Mouse (Mus musculus) heart, adult 18-20 months (tissue): ENCODE results near the gene Plcl2. TPM values are rescaled to one million over a fixed set of nuclear protein-coding genes. Genes with fewer than 3 reads are reported as not detected.

Experiments
- DNase-seq, 2 experiments: peaks; one replicate each; pipeline ENCODE4 v3.0.0; 2021 to 2022; ENCODE audit warnings: mixed read lengths in 1 of 2
- long read RNA-seq, 2 experiments: library from polyadenylated mRNA; stranded (forward); transcript quantifications; one replicate each; pipeline ENCODE4 v2.0.0; 2021
- total RNA-seq, 2 experiments: library from RNA; stranded (reverse); gene quantifications; 2 replicates each; pipeline ENCODE4 v1.2.3; 2021

Plcl2 gene
- 1 to 10 TPM; 8.7 to 9.1 TPM for total RNA-seq
- long read RNA-seq, experiment 1, full-length matches to known transcripts, result 6 of 18 reads
- long read RNA-seq, experiment 1, partial matches to known transcripts, result 2 of 18 reads
- long read RNA-seq, experiment 1, other reads (novel, unspliced or antisense), result 10 of 18 reads
- long read RNA-seq, experiment 2, full-length matches to known transcripts, result 2 of 8 reads
- long read RNA-seq, experiment 2, partial matches to known transcripts, result 1 of 8 reads
- long read RNA-seq, experiment 2, other reads (novel, unspliced or antisense), result 5 of 8 reads

- peak; percentile 64 to 73 for DNase-seq
These were observed at the start of gene Plcl2 for GRCm38 (mm10) chr17:50509251-50510104. Plcl2 (plus strand) TSS chr17:50509403.

DNA sequence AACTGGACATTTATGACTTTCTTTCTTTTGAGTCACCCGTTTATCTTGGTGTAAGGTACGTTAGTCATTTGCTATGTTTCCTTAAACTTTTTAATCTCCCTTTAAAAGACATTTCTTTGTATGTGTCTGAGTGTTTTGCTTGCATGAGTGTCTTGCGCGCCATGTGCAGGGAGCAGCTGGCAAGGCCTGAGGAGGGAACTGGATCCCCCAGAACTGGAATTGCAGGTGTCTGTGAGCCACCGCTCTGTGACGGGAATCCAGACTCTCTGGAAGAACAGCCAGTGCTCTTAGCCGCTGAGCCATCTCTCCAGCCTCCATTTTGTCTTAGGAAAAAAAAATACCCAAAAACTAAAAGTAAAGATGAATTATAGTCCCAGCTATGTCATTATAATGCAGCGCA lies 48.9 kb upstream of the Plcl2 start:
- no peak for DNase-seq

DNA sequence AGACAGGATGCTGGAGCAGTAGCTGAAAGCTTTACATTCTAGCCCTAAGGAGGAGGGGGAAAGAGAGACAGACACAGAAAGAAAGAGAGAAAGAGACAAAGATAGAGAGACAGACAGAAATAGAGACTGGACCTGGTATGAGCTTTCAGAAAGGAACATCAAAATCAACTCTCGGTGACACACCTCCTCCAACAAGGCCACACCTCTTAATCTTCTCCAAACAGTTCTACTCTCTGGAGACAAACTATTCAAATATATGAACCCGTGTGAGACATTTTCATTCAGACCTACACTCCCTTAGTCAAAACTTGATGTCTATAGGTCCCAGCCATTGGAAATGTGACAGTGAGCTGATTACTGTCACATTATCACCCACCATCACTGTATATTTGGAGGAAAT lies 41.8 kb upstream of the Plcl2 start:
- no peak for DNase-seq

DNA sequence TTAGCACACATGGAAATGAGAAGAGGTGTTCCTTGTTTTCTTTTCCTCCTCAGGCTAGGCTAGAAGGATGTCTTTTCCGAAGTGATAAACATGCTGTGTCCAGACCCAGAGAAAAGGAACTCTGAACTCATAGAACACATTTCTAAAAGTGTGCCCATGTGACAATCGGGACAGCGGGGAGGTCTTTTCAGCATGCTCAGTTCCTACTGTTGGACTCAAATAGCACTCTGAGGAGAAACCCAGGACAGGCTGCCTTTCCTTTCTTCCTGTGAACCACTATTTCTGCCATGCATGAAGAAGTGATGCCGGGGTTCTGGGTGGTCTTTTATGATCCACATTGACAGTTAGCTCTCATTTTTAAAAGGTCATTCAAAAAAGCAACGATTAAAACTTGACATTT lies 40.1 kb upstream of the Plcl2 start:
- no peak for DNase-seq

- DNase-seq, result peak; percentile 46 to 60
These were observed 39.4 kb upstream of the Plcl2 start for GRCm38 (mm10) chr17:50469543-50470431.

DNA sequence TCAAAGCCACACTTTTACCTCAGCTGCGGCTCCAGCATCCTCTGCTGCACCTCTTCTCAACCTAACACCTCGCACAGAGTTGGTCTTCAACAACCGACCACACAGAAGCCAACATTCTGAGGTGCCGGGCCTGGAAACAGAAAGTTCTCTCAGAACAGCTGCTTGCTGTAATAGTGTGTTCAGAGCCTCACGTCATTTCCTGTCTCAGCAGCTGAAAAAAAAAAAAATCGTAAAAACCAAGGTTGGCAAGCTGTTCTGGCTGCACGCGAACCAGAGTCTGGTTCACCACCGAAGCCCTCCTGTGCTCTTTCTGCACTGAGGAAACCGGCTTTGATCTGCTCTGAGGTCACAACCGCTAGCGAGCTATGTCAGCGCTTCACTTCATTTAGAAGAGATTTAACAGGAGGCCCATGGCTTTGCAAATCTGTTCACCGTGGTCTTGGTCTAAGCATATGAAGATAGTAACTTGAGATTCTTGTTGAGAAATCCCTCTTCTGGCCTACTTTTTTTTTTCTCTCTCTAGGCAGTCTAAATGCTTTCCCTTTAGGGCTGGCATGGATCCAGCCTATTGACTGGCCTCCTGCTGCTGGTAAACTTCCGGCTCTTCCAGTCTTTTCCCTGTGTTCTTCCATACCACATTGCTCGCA lies 38.6 kb upstream of the Plcl2 start:
- DNase-seq, result peak; percentile 75 to 76

- peak; percentile 28 to 62 for DNase-seq
These were observed 38.0 kb upstream of the Plcl2 start for GRCm38 (mm10) chr17:50471230-50471629.

DNA sequence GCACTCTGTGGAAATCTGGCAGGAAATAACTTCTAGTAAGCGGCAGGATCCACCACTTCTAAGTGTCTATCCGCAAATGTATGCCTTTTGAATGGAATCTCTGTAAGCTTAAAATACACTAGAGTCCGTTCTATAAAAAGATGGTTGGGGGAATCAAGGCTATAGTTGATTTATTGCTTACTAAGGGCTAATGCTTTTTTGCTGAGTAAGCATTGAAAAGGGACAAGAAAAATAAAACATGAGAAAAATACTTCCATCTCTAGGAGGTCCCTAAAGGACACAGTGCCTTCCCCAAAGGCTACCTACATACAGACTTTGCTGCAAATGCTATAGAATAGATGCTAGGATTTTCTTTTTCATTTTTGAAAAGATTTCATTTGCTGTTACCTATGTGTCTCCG lies 31.9 kb upstream of the Plcl2 start:
- no peak for DNase-seq

GRCm38 (mm10) chr17:50480867-50481266 lies 28.3 kb upstream of the Plcl2 start:
- no peak for DNase-seq

GRCm38 (mm10) chr17:50483700-50484099 lies 25.5 kb upstream of the Plcl2 start:
- no peak for DNase-seq

DNA sequence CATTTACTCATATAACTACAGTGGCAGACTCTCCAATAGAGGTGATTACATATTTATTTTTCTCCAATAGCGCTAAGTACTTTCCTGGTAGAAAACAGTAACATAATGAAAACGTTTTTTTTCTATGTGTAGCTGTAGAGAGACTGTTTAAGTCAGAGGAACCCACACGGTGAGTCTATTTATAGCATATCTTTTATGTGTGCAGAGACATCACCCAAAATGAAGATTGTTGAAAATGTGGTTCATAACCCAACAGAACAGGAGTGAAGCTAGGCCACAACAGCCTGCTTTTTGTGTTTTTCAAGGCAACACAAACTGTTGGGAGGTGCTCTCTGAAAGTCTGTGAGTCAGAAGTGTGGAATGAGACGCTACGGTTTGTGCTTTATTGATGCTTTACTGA lies 24.2 kb upstream of the Plcl2 start:
- DNase-seq, result no peak

- DNase-seq, result no peak
These were observed 22.1 kb upstream of the Plcl2 start for GRCm38 (mm10) chr17:50487058-50487618.

- no peak for DNase-seq
These were observed 21.5 kb upstream of the Plcl2 start for GRCm38 (mm10) chr17:50487670-50488069.

DNA sequence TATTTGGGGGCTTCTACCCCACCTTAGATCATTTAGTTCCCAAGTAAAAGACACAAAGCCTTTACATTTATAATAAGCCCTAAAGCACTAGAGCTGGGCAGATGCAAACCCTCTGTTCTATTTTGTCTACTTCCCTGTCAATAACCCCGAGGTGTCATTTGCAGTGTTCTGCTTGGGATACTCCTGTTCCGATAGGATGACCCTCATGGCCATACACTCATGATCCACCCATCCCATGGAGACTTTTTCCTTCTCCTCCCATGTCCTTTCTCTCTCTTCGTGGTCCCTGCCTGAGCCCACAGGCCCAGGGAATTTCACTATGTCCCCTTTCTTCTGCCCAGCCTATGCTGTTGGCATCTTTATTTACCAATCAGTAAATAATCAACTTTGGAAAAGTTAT lies 20.8 kb upstream of the Plcl2 start:
- DNase-seq, result no peak

DNA sequence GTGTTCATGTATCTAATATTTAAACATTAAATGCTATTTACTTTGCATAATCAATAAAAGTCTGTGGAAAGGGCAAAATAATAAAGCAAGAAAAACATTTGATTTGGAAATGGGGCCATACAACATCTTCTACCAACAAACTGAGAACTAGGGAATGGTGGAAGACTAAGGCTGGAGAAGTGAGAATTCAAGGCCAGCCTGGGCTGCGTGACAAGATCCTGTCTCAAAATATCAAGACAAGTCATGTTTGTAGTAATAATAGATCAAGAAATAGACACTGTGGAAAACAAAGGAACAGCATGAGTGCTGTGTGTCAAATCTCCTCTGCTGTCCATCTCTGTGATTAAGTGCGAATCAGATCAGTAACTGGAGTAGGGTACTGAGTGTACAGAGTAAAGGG lies 20.3 kb upstream of the Plcl2 start:
- no peak for DNase-seq

DNA sequence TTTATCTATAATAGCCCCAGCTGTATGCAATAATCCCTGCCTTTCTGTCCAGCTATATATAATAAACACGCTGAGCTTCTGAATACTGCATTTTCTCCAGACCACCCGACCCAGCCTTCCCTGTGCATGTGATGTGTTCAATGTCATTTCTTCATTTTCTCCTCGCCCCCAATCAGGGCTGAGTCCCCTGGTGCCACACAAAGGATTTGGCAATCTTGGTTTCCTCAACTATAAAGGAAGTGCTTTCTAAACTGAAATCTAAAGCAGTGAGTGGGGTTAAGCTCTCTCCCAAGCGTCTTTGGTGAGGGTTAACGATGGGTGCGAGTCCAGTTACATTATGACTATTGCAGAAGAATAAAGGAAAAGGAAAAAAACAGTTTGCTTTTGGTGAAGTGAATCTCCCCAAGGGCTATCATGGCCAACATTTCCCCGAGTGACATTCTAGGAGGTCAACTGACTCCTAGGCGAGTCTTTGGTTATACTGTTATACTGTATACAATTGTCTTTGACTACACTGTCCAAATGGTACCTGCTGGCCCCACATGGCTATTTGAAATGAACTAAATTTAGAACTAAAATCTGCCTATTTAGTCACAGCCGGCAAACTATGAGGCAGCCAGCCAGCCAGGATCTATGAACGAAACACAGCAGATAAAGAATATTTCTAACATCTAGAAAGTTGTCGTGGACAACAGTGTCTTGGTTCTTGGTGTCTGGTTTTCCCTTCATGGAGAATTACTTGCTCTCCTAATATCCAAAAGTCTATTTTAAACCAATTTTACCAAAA lies 18.4 kb upstream of the Plcl2 start:
- no peak for DNase-seq

DNA sequence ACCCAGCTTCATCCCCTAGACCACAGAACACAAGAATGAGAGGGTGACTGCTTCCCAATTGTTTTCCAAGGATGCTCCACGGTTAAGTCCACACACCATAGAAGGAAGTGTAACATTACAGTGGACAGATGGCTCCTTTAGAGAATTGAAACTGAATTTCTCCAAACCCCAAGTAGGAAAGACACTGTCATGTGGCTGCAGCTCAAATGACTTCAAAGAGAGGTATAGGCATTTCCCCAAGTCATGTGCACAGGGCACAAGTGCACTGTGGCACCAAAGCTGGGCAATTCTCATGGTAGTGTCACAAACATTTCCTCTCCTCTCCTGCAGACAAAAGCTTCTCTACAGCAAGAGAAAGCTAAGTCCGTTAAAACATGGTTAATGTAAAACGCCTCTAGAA lies 17.7 kb upstream of the Plcl2 start:
- peak in 1 of 2 experiments; percentile 38 for DNase-seq

DNA sequence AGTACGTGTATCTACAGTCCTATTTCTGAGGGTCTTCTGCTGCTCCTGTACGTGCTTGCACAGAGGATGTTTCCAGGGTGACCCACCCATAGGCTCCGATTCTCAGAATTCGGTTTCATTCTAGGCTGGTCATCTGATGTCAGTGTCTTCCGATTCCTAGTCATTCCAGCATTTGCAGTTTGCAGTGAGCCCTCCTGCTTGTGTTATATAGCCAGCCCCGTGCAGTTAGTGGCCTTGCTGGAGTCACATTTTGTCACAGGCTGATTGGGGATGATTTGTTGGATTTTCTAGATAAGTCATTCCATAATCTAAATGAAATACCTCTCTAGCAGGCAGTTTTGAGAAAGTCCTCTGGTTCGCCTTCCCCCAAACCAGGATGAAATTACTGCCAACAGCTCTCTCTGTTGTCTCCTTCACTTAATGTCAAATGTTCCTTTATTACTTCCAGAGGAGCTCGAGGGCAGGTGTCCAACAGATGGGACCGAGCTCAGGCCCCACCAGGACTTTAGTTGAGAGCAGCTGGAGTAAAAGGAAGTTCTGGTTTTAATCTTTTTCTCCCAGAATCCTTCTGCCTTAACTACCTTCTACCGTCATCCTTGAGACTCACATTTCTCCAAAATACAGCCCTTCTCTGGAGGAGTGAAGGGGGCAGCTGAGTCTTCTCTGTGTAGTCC lies 13.8 kb upstream of the Plcl2 start:
- no peak for DNase-seq

- no peak for DNase-seq
These were observed 11.0 kb upstream of the Plcl2 start for GRCm38 (mm10) chr17:50498062-50498697.
